Mouse (Mus musculus): Measurements from ENCODE around the gene Rhobtb1.

DNA sequence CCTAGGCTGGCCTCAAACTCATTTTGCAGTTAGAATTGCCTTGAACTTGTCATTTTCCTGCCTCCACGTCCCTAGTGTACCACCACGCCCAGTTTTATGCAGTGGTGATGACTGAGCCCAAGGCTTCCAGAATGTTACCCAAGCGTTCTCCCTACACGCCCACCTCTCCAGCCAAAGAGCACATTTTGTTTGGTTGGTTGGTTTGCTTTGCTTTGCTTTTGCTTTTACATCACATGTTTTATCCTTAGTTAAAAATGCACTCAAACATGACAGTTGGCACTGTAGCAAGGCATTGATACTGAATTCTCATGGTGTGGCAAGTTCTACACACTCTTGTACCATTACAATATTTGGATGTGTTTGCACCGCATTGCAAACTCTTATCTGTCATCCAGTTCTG lies 12.0 kb downstream of the Rhobtb1 start:
- TF ChIP-seq POLR2A (IDR thresholded peaks at IDR 0.05; ENCODE audit: insufficient read length, low read depth) (no peak), POLR2AphosphoS2 (IDR thresholded peaks at IDR 0.05; ENCODE audit: insufficient read length, low read depth) (no peak), E2F4 (IDR thresholded peaks at IDR 0.05; ENCODE audit: insufficient read depth) (no peak), CEBPB (IDR thresholded peaks at IDR 0.05; ENCODE audit: insufficient read depth, poor library complexity, severe bottlenecking) (no peak), MAX (IDR thresholded peaks at IDR 0.05; ENCODE audit: low read depth) (no peak), SRF (IDR thresholded peaks at IDR 0.05; ENCODE audit: control insufficient read depth, insufficient read length, low read depth) (no peak), USF1 (IDR thresholded peaks at IDR 0.05; ENCODE audit: low read depth) (no peak), MYOD1 (IDR thresholded peaks at IDR 0.05; ENCODE audit: control insufficient read depth in 1 of 3, insufficient read length in 2 of 3, low read depth in 2 of 3) (no peak), TCF12 (IDR thresholded peaks at IDR 0.05; ENCODE audit: insufficient read depth, poor library complexity, severe bottlenecking) (no peak)
